Mouse (Mus musculus) forebrain, embryonic 11.5 days (tissue): Measurements from ENCODE around the gene Akap2. TPM values are rescaled to one million over a fixed set of nuclear protein-coding genes. Genes with fewer than 3 reads are reported as not detected.

ENCODE experiments used
- ATAC-seq: fragments of 200-750 bp; cut with Nextera tagmentation; replicated peaks from 2 replicates; pipeline ENCODE4 v1.8.0; 2017; ENCODE audit warnings: moderate TSS enrichment; ENCODE audit not compliant: low FRiP score
- DNase-seq: peaks from one replicate; pipeline ENCODE4 v3.0.0-alpha.2; 2017; ENCODE audit warnings: low spot score
- H3K27ac ChIP-seq: fragments of 300-500 bp; sonication (generic); 2 replicates; pipeline ENCODE4 v1.5.1; 2014; ENCODE audit warnings: low read depth, low read length
- H3K27me3 ChIP-seq: fragments of 300-500 bp; sonication (generic); 2 replicates; pipeline ENCODE4 v1.6.1; 2014; ENCODE audit warnings: mild to moderate bottlenecking, low read length, mixed read lengths; ENCODE audit not compliant: control insufficient read depth, insufficient read depth
- H3K36me3 ChIP-seq: fragments of 300-500 bp; sonication (generic); 2 replicates; pipeline ENCODE4 v1.6.1; 2014; ENCODE audit warnings: mild to moderate bottlenecking, low read length, moderate library complexity, mixed read lengths; ENCODE audit not compliant: control insufficient read depth, insufficient read depth
- H3K4me1 ChIP-seq: fragments of 300-500 bp; sonication (generic); replicated peaks from 2 replicates; pipeline ENCODE4 v1.6.1; 2014; ENCODE audit warnings: low read length, mixed read lengths; ENCODE audit not compliant: control insufficient read depth, insufficient read depth
- H3K4me2 ChIP-seq: fragments of 300-500 bp; sonication (generic); 2 replicates; pipeline ENCODE4 v1.6.1; 2014; ENCODE audit warnings: low read depth, mild to moderate bottlenecking, low read length, moderate library complexity, mixed read lengths; ENCODE audit not compliant: severe bottlenecking
- H3K4me3 ChIP-seq: fragments of 300-500 bp; sonication (generic); 2 replicates; pipeline ENCODE4 v1.5.1; 2014; ENCODE audit warnings: low read depth, low read length
- H3K9ac ChIP-seq: fragments of 300-500 bp; sonication (generic); 2 replicates; pipeline ENCODE4 v1.6.1; 2014; ENCODE audit warnings: low read length
- H3K9me3 ChIP-seq: fragments of 300-500 bp; sonication (generic); 2 replicates; pipeline ENCODE4 v1.6.1; 2016; ENCODE audit warnings: low read length, mixed read lengths; ENCODE audit not compliant: control insufficient read depth
- WGBS: fragments of 180-500 bp; shearing (Covaris S2); extraction: QIAGEN DNeasy Blood & Tissue Kit; methylation state at CpG from one replicate; pipeline ENCODE4 v1.1.7; 2014; 5-methylcytosine and 5-hydroxymethylcytosine counted together
- polyA plus RNA-seq: library from polyadenylated mRNA; unstranded; fragments of >200 nt; fragmentation: Nextera tagmentation; extraction: Ambion mirVana; gene quantifications from 2 replicates; pipeline ENCODE4 v1.2.1, GENCODE M21; 2014

The Akap2 gene
- polyA plus RNA-seq, 1 experiment from 2014 or later, result 15.5 TPM

DNA sequence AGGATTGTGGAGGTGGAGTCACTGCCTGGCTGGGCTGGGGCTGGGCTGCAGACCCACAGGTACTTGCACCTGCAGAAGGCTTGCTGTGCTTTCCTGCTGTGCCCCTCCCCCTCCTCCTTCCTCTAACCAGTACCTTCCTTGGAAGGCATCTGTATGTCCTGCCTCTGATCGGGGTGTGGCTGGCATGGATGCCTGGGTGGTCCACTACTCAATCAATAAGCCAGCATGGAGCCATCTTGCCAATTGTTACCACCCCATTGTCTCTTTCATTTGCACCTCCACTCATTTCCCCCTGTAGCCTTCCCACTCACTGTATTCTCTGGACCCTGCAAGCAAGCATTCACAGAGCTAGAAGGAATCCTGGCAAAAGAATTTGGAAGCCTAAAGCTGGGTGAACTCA lies 26.7 kb upstream of the Akap2 start:
- H3K27ac ChIP-seq, result no peak overlapping the region
- no peak overlapping the region for H3K4me2 ChIP-seq
- H3K9ac ChIP-seq, result no peak overlapping the region
- 0 out of 2 replicates have a peak, but pooled peaks cover 3% of the 10 kb centered on the region for H3K4me1 ChIP-seq
- 24% methylated on average over 1 of the region's 1 CpGs for WGBS
- H3K9me3 ChIP-seq, result no peaks in the 10 kb centered on the region
- ATAC-seq (no peak), DNase-seq (no peak)
- H3K4me3 ChIP-seq, result no peak overlapping the region
- no peaks in the 10 kb centered on the region for H3K27me3 ChIP-seq
- H3K36me3 ChIP-seq, result no peaks in the 10 kb centered on the region

DNA sequence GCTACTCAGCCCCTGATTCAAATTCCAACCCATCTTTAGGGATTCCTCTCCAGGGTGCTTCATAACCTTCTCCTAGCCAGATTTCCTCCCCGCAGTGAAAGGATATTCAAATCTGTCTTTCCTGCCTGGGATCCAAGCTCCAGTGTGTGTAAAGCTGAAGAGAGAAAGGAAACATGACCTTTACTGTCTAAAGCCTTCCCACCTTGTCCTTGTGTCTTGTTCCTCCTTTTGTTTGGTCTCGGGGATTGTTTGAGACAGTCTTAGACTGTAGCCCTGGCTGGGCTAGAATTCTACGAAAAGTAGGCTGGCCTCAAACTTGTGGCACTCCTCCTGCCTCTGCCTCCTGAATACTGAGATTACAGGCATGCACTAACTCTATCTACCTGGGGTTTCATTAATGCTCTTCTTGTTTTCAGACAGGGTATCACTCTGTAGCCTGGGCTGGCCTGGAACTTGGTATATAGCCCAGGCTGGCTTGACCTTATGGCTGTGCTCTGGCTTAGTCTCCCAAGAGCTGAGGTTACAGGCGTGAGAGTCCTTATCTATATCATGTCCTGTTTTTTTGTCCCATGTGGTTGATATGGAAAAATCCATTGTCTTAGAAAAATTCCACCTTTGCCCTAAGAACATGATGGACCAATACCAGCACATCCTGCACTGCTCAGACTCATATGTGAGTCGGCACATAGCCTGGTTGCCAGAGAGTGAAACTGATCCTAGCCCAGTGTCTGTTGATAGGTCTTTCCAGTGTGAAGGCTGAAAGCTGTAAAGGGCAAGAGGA lies 22.9 kb upstream of the Akap2 start:
- DNase-seq (no peak), ATAC-seq (no peak)
- H3K9ac ChIP-seq, result no peak overlapping the region
- 85% methylated on average over 5 of the region's 5 CpGs for whole genome bisulfite sequencing
- no peaks in the 10 kb centered on the region for H3K36me3 ChIP-seq
- no peaks in the 10 kb centered on the region for H3K27me3 ChIP-seq
- no peaks in the 10 kb centered on the region for H3K4me1 ChIP-seq
- no peak overlapping the region for H3K4me3 ChIP-seq
- no peak overlapping the region for H3K4me2 ChIP-seq
- no peaks in the 10 kb centered on the region for H3K9me3 ChIP-seq
- H3K27ac ChIP-seq, result no peak overlapping the region

DNA sequence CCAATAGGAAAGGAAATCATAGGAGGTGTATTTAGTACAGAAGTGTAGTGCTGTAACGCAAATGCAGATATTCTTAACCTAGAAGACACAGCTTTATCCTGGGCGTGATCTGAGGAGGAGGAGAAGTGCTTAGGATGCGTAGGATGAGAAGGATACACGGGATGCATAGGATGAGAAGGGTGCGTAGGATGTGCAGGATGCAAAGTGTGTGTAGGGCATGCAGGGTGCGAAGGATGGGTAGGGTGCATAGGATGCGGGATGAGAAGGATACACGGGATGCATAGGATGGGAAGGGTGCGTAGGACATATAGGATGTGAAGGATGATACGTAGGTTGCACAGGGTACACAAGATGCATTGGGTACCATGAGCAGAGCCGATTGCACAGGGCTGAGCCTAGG lies 20.5 kb upstream of the Akap2 start:
- no peak overlapping the region for H3K4me3 ChIP-seq
- no peaks in the 10 kb centered on the region for H3K4me1 ChIP-seq
- 93% methylated on average over 11 of the region's 11 CpGs for WGBS
- no peaks in the 10 kb centered on the region for H3K27me3 ChIP-seq
- no peaks in the 10 kb centered on the region for H3K36me3 ChIP-seq
- no peak for ATAC-seq
- no peak overlapping the region for H3K4me2 ChIP-seq
- no peak overlapping the region for H3K27ac ChIP-seq
- no peaks in the 10 kb centered on the region for H3K9me3 ChIP-seq
- DNase-seq, result no peak
- no peak overlapping the region for H3K9ac ChIP-seq

DNA sequence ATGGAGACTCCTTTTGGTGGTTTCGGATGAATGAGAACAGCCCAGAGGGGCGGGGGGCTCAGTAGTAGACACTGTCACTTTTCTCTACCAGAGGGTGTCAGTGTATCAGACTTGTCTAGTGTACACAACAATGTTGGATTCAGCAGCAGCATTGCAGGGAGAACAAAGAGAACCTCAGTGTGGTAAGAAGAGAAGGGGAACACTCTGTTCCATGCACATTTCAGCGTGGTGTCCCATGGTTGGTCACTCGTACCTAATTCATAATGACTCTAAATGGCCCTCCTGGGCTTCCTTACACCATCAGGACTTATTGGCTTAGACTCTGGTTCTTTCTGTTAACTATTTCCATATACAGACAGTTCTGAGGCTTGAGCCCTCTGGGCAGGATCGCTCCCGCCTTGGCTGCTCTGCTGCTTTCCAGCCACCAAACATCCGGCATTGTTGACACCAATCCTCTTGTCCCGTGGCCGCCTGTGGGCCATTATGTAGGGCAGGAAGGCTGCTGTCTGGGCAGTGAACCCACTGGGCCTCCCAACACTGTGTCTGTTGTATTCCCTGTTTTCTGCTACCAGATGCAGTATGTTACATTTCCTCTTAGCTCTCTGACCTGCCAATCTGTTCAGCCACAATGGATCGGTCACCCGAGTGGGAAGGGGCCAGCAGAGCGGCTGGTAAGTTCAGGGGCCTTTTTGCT lies 19.4 kb upstream of the Akap2 start:
- no peaks in the 10 kb centered on the region for H3K27me3 ChIP-seq
- H3K4me1 ChIP-seq, result no peaks in the 10 kb centered on the region
- no peak overlapping the region for H3K4me2 ChIP-seq
- peak; percentile 49 for DNase-seq
- H3K36me3 ChIP-seq, result no peaks in the 10 kb centered on the region
- H3K9ac ChIP-seq, result no peak overlapping the region
- H3K9me3 ChIP-seq, result no peaks in the 10 kb centered on the region
- ATAC-seq, result no peak
- H3K27ac ChIP-seq, result no peak overlapping the region
- H3K4me3 ChIP-seq, result no peak overlapping the region
- WGBS, result 86% methylated on average over 12 of the region's 12 CpGs

DNA sequence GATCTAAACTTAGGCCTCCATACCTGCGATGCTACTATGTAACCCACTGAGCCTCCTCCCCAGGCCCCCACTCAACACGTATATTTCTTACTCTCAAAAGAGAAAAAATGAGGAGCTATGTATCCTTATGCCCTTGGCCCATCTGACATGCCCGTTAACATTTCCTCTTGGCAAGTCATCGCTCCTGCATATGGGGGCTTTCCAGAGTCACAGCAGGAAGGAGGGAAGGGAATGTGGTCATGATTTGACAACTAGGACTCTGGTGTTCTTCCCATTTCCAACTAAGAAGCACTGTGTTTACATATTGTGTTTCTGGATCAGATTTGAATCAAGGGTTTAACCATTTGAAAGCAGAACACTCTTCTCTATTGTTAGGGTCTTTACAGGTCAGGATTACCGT lies 15.9 kb upstream of the Akap2 start:
- Histone ChIP-seq H3K36me3 (no peaks in the 10 kb centered on the region), H3K27me3 (no peaks in the 10 kb centered on the region), H3K4me2 (no peak overlapping the region), H3K4me1 (no peaks in the 10 kb centered on the region), H3K9me3 (no peaks in the 10 kb centered on the region), H3K4me3 (no peak overlapping the region), H3K27ac (no peak overlapping the region), H3K9ac (no peak overlapping the region)
- DNase-seq, result no peak
- WGBS, result 90% methylated on average over 5 of the region's 5 CpGs
- no peak for ATAC-seq

DNA sequence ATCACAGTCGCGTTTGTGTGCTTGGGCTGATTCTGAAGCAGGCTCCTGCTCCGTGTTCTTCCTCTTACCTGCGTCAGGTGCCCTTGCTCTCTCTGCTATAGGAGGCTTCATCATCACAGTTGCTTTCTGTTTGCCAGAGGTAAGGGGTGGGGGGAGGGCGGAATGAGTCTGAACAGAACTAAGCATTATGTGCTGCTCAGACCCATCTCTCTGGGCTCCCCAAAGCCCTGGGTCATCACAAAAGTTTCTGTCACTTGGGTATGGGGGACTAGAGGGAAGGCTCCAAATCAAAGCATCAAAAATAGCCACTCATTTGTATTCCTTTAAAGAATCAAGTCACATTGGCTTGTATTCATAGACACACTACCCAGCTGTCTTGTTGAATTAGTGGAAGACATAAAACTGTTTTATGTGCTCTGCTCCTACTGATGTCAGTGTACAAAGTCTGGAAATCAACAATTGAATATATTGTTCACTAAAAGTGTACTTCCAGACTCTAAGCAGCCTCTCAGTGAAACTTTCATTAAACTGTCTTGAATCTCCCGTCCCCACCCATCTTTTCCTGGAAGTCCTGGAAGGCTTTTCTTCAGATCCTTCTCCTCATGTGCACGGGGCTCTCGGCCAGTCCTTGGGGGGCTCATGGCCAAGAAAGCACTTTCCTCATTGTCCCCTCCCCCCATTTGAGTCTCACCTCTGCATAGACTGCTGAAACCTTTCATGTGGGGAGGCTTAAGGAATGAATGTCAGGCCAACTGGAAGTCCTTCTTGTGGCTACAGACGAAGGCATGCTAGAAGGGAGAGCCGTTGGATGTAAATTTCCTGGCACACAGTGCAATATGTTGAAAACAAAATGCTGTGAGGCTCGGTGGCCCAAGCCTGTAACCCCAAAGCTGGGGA lies 13.6 kb upstream of the Akap2 start:
- H3K27me3 ChIP-seq, result no peaks in the 10 kb centered on the region
- 88% methylated on average over 11 of the region's 11 CpGs for WGBS
- H3K36me3 ChIP-seq, result no peaks in the 10 kb centered on the region
- DNase-seq, result peak; percentile 27
- H3K27ac ChIP-seq, result no peak overlapping the region
- H3K9me3 ChIP-seq, result no peaks in the 10 kb centered on the region
- no peak overlapping the region for H3K4me2 ChIP-seq
- no peak overlapping the region for H3K9ac ChIP-seq
- H3K4me1 ChIP-seq, result no peaks in the 10 kb centered on the region
- H3K4me3 ChIP-seq, result no peak overlapping the region
- no peak for ATAC-seq

DNA sequence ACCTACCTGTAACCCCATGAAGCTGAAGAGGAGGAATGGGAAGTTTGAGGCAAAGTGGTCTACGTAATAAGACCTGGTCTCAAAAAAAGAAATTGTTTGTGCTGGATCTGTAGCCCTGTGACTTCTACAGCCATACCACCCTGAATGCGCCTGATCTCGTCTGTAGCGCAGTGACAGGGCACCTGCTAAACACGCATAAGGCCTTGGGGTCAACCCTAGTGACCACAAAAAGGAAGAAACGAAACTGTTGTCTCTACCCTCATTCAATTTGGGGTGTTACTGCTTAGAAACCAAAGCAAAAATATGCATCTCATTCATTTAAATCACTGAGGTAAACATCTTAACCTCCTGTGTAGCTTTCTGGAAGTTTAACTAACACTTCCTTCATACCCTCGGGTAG lies 12.9 kb upstream of the Akap2 start:
- H3K27me3 ChIP-seq, result no peaks in the 10 kb centered on the region
- no peak overlapping the region for H3K4me3 ChIP-seq
- H3K9me3 ChIP-seq, result no peaks in the 10 kb centered on the region
- no peak for ATAC-seq
- peak; percentile 2 for DNase-seq
- H3K9ac ChIP-seq, result no peak overlapping the region
- no peak overlapping the region for H3K27ac ChIP-seq
- no peaks in the 10 kb centered on the region for H3K4me1 ChIP-seq
- H3K4me2 ChIP-seq, result no peak overlapping the region
- WGBS, result 92% methylated on average over 7 of the region's 7 CpGs
- no peaks in the 10 kb centered on the region for H3K36me3 ChIP-seq

DNA sequence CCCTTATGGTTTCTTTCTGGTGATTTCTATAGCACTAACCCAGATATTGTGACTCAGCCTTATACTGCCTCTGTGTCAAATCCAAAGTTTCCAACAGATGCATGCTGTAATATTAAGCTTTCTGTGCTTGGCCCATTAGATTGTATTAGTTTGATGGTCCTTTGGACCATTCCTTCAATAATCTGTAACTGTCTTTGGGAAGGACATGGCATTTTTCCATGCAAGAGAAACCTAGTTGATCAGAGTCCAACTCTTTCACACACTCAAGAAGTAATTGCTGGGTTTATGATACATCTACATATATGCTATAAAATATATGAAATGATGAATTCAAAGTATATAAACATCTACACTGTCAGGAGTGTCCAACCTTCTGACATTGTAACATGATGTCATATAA lies 1.6 kb upstream of the Akap2 start:
- no peaks in the 10 kb centered on the region for H3K36me3 ChIP-seq
- no peaks in the 10 kb centered on the region for H3K4me1 ChIP-seq
- no peak overlapping the region for H3K9ac ChIP-seq
- no peak for DNase-seq
- H3K4me3 ChIP-seq, result no peak overlapping the region
- H3K9me3 ChIP-seq, result no peaks in the 10 kb centered on the region
- no peak overlapping the region for H3K4me2 ChIP-seq
- H3K27ac ChIP-seq, result no peak overlapping the region
- no peaks in the 10 kb centered on the region for H3K27me3 ChIP-seq
- ATAC-seq, result no peak
